Mouse (Mus musculus): ENCODE results near the gene Arvcf.

DNA sequence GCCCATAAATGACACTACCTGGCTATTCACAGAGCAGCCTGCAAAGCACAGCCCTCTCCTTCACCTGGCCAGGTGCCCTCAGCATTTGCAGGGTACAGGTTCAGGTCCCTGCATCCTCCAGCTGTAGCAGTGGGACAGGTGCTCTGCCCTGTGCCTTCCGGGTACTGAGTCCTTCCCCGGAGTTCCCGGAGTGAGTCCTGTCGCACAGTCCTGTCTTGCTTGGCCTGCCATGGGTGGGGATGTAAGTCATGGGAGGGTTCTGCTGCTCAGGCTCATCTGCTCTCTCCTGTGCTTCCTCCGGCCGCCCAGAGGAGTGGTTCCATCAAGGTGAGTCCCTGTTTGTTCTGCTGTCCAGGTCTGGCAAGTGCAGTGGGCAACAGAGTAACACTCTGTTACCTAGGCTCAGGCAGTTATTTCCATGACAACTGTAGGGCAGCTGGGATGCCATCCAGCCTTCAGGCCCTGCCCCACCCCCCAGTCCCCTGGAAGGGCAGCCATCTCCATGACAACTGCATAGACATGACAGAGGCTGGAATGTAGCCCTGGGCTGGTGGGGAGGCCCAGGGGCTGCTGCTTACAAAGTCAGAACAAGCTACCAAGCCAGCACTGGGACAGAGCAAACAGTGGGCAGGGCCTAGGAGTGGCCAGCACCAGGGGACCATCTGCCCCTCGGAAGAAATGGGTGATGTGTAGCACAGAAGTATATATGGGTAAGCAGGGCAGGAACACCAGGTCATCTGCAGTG lies 52.7 kb downstream of the Arvcf start:
- TF ChIP-seq CTCF (IDR thresholded peaks at IDR 0.05) (no peak), POLR2A (IDR thresholded peaks at IDR 0.05; ENCODE audit: insufficient read depth, low read depth, low read length) (no peak)
